Mouse (Mus musculus) lung, adult 2 months (tissue): ENCODE measurements around the gene Mcam.

ENCODE experiments used
- CTCF ChIP-seq: fragments of 200-500 bp; IDR thresholded peaks from 2 replicates; pipeline ENCODE4 v1.5.1; 2011; ENCODE audit warnings: mild to moderate bottlenecking, low read length, control low read depth; ENCODE audit not compliant: insufficient read depth
- POLR2A ChIP-seq: fragments of 200-500 bp; IDR thresholded peaks from 2 replicates; pipeline ENCODE4 v1.6.1; 2011; ENCODE audit warnings: low read depth, mild to moderate bottlenecking, control low read depth, low read length, borderline replicate concordance; ENCODE audit errors: extremely low read depth

DNA sequence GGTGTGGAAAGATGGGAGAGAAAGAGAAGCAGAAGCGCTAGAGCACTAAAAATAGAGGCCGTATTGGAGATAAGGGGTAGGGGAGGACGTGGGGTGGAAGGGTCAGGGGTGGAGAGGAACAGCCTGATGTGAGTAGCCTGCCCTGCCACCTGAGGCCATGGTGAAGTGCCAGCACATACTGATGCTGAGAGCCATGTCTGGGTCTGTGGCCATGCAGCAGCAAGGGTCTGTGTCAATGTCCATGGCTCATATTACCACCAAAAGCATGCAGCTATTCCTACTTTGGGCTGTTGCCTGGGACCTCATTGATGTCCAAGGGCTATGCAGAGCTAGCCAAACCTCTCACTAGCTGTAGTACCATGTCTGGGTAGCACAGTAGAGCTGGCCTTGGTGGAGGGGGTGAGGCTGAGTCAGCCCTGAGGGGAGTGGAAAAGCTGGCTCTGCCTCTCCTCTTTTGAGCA lies 36.5 kb downstream of the Mcam start:
- TF ChIP-seq CTCF (no peak), POLR2A (no peak)
